ENCODE assay signal across 23 mouse cellular contexts in the genomic region with DNA sequence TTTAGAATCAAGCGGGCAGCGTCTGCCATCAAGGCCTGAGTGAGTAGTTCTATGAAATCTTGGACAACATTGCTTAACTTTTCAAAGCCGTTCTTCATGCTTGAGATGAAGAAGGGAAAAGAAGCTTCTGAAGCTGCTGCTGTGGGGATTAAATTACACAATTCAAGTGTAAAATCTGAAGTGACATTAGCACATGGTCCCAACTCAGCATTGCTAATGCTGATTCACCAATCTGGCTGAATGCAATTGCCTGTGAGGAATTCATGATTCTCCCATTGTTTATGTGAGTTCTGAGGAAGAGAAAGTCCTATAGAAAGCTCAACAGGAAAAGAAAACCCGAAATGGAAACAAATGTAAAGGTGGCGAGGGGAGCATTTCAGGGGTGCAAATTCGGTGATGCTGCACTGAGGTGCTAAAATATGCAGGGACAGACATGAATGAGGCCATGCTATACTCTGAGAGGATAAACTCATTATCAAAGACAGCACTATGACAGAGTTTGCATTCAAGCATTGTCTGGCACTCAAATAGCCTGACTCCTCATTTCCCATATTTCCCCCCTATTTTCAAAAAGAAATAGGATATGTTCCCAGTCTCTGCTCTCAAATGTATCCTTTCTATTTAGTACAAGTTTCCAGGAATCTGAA.
A peak's percentile ranks its signal among the peaks of the same experiment; 100 is the strongest.
DNase-seq lines count a peak whose midpoint lies in the region; ATAC-seq lines count a peak whose summit lies in the region.
"Had no signal": no experiment of that assay in that cellular context is flagged by ENCODE, and none has a peak within 500 bp of the region (broad histone marks: within the 10 kb centered on the region; RNA-seq: fewer than 3 reads in every experiment).

No protein-coding gene starts in this region.

- no peaks in the 10 kb centered on the region for H3K36me3 ChIP-seq in forebrain, embryonic 15.5 days
- H3K36me3 ChIP-seq in midbrain, embryonic 16.5 days (ENCODE audit: control insufficient read depth, insufficient read depth, low read length), result no peaks in the 10 kb centered on the region
- H3K36me3 ChIP-seq: hindbrain, embryonic 13.5 days; limb, embryonic 12.5 days; liver, embryonic 12.5 days; stomach, embryonic 15.5 days had no signal

- intact Hi-C loops in gastrocnemius, postnatal 14 days (cut with DNase I; ENCODE audit: low total_unique reads), result no loop called here

- no peaks in the 10 kb centered on the region for H3K27me3 ChIP-seq in forebrain, embryonic 15.5 days
- H3K27me3 ChIP-seq in midbrain, embryonic 16.5 days (ENCODE audit: control insufficient read depth, insufficient read depth, low read depth, low read length), result no peaks in the 10 kb centered on the region
- H3K27me3 ChIP-seq: hindbrain, embryonic 13.5 days; limb, embryonic 12.5 days; liver, embryonic 12.5 days; megakaryocyte, embryonic 14.5 days; stomach, embryonic 15.5 days had no signal

- no peak overlapping the region for H3K4me2 ChIP-seq in forebrain, embryonic 15.5 days (replicated peaks)
- H3K4me2 ChIP-seq in midbrain, embryonic 16.5 days (ENCODE audit: low read length), result 0 out of 2 replicates have a peak overlapping the region, but pooled peaks have one; percentile 2
- H3K4me2 ChIP-seq: heart, embryonic 11.5 days; hindbrain, embryonic 13.5 days; limb, embryonic 12.5 days; liver, embryonic 12.5 days; stomach, embryonic 15.5 days had no signal

- no peak overlapping the region for H3K4me3 ChIP-seq in forebrain, embryonic 15.5 days
- H3K4me3 ChIP-seq in midbrain, embryonic 16.5 days (ENCODE audit: low read depth, low read length), result no peak overlapping the region
- H3K4me3 ChIP-seq: erythroblast, embryonic 14.5 days; hindbrain, embryonic 13.5 days; limb, embryonic 12.5 days; liver, embryonic 12.5 days; megakaryocyte, embryonic 14.5 days; myocyte; stomach, embryonic 15.5 days had no signal

- DNase-seq in cerebellum, postnatal 14 days, result peak; percentile 6 to 15
- DNase-seq in cerebellum, postnatal 36 days, result no peak
- DNase-seq in Muller cell, postnatal 12 days (ENCODE audit: inconsistent ontology term), result peak; percentile 81
- DNase-seq in gastrocnemius, postnatal 14 days, result no peak
- no peak for DNase-seq in left cerebral cortex, adult 11 months (ENCODE audit: low spot score)
- DNase-seq: adrenal gland, postnatal 14 days; cerebellum, adult 11-12 months; heart, postnatal 10 days; kidney, postnatal 36 days; lung, adult 2 months; thymus, adult 2 months had no signal

- no peak overlapping the region for H3K9ac ChIP-seq in forebrain, embryonic 15.5 days (replicated peaks)
- H3K9ac ChIP-seq in midbrain, embryonic 16.5 days (ENCODE audit: low read depth, low read length), result no peak overlapping the region
- H3K9ac ChIP-seq: hindbrain, embryonic 13.5 days; limb, embryonic 12.5 days; liver, embryonic 12.5 days; stomach, embryonic 15.5 days had no signal

- 0 out of 2 replicates have a peak, but pooled peaks cover 4% of the 10 kb centered on the region for H3K4me1 ChIP-seq in forebrain, embryonic 15.5 days
- 0 out of 2 replicates have a peak, but pooled peaks cover 4% of the 10 kb centered on the region for H3K4me1 ChIP-seq in midbrain, embryonic 16.5 days (ENCODE audit: control insufficient read depth, insufficient read depth, low read length)
- H3K4me1 ChIP-seq: hindbrain, embryonic 13.5 days; limb, embryonic 12.5 days; liver, embryonic 12.5 days; megakaryocyte, embryonic 14.5 days; stomach, embryonic 15.5 days had no signal

- peak; percentile 53; the same call in 1 of the 2 replicates for ATAC-seq in forebrain, embryonic 15.5 days (replicated peaks)
- no peak for ATAC-seq in midbrain, embryonic 16.5 days
- ATAC-seq: activated CD4-positive, CD25-positive, alpha-beta regulatory T cell, adult 4 months; CD4-positive, CD25-positive, alpha-beta regulatory T cell, adult 4 months; liver, embryonic 12.5 days had no signal

- no peaks in the 10 kb centered on the region for H3K9me3 ChIP-seq in forebrain, embryonic 15.5 days
- no peaks in the 10 kb centered on the region for H3K9me3 ChIP-seq in midbrain, embryonic 16.5 days (replicated peaks; ENCODE audit: control insufficient read depth, low read length, poor library complexity, severe bottlenecking)
- H3K9me3 ChIP-seq: limb, embryonic 12.5 days; liver, embryonic 12.5 days; megakaryocyte, embryonic 14.5 days; stomach, embryonic 15.5 days had no signal

- 0 out of 2 replicates have a peak overlapping the region, but pooled peaks have one; percentile 16 for H3K27ac ChIP-seq in forebrain, embryonic 15.5 days (replicated peaks)
- no peak overlapping the region for H3K27ac ChIP-seq in midbrain, embryonic 16.5 days (ENCODE audit: low read length)
- H3K27ac ChIP-seq: hindbrain, embryonic 13.5 days; limb, embryonic 12.5 days; liver, embryonic 12.5 days; stomach, embryonic 15.5 days had no signal

- WGBS in forebrain, embryonic 15.5 days, result 47% methylated on average over 6 of the region's 6 CpGs
- WGBS in midbrain, embryonic 16.5 days, result 23% methylated on average over 6 of the region's 6 CpGs

Comparison
In these comparisons a context has a peak if more than half of its experiments do, and no peak if none do; other contexts are left out.
1. DNase-seq: peak in cerebellum, postnatal 14 days (2 of 2) and Muller cell, postnatal 12 days (single experiment); none in cerebellum, postnatal 36 days (0 of 2), gastrocnemius, postnatal 14 days (single experiment) and left cerebral cortex, adult 11 months (single experiment).